Mouse (Mus musculus) kidney, postnatal 25 days (tissue): ENCODE data around the gene Il17rd.
A peak's percentile ranks its signal among the peaks of the same experiment; 100 is the strongest.

ENCODE experiments used
- DNase-seq, 2 experiments: peaks; one replicate each; pipeline ENCODE4 v3.0.0; 2021; ENCODE audit warnings: mixed read lengths in 2 of 2

Gene Il17rd

GRCm38 (mm10) chr14:27038783-27039182 lies at the start of gene Il17rd:
Gene Il17rd, plus strand, starts transcription at chr14:27038941.
- peak; percentile 96 to 97 for DNase-seq

- no peak for DNase-seq
Observed at GRCm38 (mm10) chr14:26991622-26992021, 47.1 kb upstream of the Il17rd start.

DNA sequence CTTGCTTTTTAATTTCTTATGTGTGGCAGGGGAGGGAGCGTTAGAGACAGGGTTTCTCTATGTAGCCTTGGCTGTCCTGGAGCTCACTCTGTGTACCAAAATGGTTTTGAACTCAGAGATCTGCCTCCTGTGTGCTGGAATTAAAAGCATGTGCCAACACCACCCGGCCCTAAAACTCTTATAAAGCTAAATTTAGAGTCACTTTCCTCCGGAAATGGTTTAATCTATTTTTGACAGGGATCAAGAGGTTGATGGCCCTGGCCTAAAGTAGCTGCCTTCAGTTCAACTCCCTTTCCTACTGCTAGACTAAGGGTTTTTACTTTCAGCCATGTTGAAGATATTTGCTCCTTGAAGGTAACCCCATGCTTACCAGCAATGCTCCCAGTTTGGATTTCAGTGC lies 45.3 kb upstream of the Il17rd start:
- DNase-seq = no peak

DNA sequence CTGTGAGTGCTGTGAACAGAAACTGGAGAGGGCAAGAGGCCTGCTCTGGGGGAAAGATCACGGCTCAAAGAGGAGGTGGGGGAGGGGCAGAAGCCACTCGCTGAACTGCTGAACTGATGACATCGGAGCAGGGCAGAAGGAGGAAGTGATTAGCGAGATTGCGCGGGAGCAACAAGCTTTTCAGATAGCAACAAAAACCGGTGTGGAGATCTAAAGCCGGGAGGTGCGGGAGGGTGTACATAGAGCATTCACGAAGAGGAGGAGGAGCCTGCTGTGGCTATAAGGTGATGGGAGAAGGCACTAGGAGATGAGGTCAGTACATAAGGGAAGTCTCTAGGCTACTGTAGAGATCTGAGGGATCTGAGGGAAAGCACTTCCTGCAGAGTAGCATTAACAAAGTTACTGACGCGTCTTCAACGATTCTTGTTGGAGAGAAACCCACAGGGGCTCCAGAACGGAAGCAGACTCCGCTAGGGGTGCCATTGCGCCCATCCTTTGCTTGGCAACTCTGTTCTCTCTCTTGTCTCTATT lies 44.5 kb upstream of the Il17rd start, which contains the start of gene Hesx1:
Gene Hesx1 (plus strand): TSS at position 206 of the 531 bp plus-strand sequence.
- peak; percentile 63 to 66 for DNase-seq

DNA sequence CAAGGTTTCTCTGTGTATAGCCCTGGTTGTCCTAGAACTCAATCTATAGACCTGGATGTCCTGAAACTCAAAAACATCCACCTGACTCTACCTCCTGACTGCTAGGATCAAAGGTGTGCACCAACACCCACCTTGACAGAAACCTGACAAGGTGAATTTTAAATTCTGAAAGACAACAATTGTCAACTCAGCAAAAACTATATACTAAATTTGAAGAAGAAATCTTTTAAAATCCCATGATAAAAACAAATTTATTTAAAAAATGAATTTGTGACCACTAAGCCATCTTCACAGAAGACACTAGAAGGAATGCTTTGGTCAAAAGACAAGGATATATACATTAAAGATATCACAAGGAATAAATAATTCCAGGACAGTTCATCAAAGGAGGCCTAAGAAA lies 42.5 kb upstream of the Il17rd start:
- no peak for DNase-seq

DNA sequence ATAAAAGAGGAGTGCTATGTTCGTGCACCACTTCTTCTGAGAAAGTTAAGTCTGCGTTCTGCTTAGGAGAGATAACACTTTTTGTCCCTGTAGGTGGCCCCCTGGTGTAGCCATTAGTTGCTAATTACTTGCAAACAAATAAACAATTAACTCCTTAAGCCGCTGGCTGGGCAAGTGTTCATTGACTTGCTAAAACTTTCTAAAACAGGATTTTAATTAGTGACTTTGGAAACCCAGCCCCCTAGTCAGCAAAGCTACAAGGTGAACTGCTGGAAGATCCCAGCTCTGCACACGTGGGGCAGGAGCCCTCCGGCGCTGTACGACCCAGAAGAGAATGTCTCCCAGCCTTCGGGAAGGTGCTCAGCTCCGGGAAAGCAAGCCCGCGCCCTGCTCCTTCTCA lies 38.4 kb upstream of the Il17rd start:
- peak in 1 of 2 experiments; percentile 12 for DNase-seq

- DNase-seq = peak; percentile 38 to 47
Observed at GRCm38 (mm10) chr14:27004906-27005305, 33.8 kb upstream of the Il17rd start.

DNA sequence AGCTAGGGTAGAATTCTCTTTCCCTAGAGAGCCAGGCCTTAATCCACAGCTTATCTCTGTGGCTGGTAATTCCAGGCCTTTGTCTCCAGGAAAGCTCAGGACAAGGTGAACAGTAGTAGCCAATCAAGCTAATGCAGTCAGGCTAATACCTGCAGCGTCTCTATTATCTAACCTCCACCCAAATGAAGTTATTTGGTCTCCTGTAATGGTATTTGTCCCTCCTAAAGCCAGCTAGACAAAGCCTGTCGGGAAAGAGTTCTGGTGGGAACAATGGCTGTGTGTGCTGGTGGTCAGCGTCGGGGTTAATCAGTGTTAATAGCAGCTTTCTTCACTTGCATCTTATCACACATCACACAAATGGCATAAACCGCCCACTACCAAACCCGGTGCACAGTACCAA lies 32.8 kb upstream of the Il17rd start:
- DNase-seq = no peak

DNA sequence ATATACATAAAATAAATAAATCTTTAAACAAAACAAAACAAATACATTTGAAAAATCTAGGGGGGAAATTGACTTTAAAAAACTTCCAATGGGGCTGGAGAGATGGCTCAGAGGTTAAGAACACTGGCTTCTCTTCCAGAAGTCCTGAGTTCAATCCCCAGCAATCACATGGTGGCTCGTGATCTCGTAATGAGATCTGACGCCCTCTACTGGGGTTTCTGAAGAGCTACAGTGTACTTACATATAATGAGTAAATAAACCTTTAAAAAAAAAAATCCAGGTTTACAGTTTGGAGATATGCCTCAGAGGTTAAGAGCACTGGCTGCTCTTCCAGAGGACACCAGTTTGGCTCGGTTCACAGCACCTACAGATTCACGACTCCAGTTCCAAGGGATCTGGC lies 27.2 kb upstream of the Il17rd start:
- DNase-seq = no peak

- no peak for DNase-seq
Observed at GRCm38 (mm10) chr14:27013658-27014057, 25.1 kb upstream of the Il17rd start.

DNA sequence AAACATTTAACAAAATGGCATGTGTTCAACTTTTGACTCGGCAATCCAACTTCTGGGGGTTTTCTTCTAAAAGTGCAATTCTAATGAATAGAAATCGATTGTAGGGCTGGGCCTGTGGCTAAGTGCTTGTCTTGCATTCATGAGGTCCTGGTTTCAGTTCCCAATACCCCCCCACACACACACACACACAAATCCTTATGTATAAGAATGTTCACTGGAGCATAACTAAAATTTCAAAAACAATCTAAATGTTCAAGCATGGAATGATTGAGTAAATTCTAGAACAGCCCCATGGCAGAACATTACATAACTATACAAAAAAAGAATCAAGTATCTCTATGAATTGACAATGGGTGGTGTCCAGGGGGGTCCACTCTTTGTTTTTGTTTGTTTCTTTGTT lies 20.8 kb upstream of the Il17rd start:
- DNase-seq = no peak

DNA sequence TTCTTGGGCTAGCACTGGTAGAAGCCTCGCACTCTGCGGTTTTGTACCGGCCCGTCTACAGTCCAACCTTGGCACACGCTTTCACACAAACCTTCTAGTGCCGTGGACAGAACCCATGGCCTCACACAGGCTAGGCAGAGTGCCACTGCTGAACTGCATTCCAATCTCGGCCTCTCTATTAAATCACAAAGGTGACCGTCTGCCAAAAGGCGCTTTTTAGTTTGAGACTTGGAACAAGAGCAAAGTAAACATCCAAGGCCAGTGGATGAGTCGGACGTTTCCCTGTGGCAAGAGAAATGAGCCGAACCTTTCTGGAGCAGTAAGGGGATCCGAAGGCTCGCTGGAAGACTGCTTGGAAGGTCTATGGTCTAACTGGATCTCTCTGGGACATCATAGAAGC lies 18.9 kb upstream of the Il17rd start:
- DNase-seq = peak in 1 of 2 experiments; percentile 37

- DNase-seq = peak; percentile 67 to 82
Observed at GRCm38 (mm10) chr14:27022876-27023275, 15.9 kb upstream of the Il17rd start.

DNA sequence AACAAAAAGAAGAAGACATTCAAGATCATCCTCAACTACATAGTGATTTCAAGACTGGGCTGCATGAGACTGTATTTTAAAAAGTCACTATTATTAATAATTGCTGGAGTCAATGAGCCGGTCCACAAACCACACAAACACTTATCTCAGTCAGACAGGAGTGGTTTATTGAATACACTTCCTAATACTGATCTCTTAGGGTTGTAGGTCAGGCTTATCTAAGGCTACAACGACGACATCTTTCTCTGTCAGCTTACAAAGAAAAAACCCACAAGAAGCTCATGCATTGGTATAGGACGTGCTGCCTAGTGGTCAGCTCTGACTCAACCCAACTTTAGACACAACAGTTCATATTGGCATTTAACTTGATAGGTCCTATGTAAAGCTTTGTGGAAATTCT lies 14.1 kb upstream of the Il17rd start:
- no peak for DNase-seq

DNA sequence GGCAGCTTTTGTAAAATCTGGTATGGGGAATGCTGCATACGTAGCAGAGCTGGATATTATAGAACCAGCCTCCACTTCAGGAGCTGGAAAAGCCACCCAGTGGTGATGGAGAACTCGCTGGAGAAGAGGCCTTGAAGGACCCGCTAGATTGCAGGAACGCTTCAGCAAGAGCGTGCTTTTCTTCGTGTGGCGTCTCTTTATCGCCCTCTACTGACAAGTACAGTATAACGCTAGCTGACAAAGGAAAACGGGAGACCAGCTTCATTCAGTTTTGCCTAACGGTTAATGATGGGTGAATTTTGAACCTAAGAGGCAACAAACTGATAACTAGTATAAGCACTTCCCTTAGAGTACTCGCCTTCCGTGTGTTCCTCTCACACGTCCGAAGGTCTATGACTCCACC lies 9.0 kb upstream of the Il17rd start:
- peak; percentile 50 to 65 for DNase-seq

DNA sequence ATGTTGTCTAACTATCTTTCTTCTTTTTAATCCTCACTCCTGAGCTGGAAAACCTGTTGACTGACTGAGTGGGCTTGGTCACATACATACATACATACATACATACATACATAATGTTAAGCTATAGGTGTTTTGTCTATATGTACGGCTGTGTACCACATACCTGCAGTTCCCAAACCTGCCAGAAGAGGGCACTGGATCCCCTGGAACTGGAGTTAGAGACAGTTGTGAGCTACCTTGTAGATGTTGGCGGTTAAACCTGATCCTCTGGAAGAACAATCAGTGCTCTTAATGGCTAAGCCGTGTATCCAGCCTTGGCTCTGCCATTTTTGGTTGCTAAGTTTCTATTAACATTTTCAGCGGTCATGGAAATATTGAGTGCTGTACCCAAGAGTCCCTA lies 7.6 kb upstream of the Il17rd start:
- peak; percentile 79 to 92 for DNase-seq

- DNase-seq = no peak
Observed at GRCm38 (mm10) chr14:27037513-27037912, 1.2 kb upstream of the Il17rd start.

- peak; percentile 45 to 56 for DNase-seq
Observed at GRCm38 (mm10) chr14:27039281-27040248, 824 bp downstream of the Il17rd start.

DNA sequence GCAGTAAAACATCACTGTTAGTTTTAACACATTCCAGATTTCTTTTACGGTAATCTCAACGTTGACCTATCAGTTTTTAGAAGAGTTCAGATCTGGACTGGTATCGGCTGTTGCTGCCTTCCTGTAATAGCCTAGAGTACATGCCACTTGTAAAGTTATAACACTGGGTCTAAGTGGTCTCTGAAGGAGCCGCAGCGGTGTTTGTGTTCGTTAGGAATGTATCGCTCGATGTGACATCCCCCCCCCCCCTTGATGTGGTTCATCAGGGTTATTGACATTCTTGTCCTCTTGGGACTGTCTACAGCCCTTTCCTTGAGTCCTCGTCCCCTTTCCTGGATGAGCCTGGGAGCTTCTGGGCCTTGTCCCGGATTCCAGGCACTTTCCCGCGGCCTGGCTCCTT lies 1.7 kb downstream of the Il17rd start:
- DNase-seq = no peak

DNA sequence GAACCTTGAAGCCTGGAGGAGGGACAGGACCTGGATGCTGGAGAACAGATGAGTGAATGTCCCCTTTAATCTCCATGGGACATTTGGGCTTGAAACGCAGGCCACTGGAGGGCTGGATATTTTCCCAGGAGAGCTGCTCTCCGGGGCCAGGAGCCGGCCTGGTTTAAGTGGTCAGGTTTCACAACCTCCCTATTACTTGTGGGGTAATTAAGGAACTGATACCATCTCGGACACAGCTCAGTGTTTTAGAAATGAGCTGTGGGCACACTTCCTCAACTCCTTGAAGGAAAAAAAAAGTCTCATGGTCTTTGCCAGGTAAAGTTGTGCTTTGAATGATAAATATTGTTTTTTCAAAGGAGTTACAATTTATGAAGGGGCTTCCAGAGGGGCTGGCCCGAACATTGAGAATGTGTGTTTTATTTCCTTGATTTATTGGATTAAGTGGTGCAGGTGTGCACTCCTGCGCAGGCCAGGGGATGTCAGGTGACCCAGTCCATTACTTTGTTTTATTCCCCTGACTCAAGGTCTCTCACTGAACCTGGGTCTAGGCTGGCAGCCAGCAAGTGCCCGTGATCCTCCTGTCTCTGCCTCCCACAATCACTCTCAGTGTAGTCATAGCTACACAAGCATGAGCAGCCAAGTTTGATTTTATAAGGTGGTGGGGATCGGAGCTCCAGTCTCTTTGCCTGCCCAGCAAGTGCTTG lies 3.7 kb downstream of the Il17rd start:
- peak; percentile 67 to 84 for DNase-seq

DNA sequence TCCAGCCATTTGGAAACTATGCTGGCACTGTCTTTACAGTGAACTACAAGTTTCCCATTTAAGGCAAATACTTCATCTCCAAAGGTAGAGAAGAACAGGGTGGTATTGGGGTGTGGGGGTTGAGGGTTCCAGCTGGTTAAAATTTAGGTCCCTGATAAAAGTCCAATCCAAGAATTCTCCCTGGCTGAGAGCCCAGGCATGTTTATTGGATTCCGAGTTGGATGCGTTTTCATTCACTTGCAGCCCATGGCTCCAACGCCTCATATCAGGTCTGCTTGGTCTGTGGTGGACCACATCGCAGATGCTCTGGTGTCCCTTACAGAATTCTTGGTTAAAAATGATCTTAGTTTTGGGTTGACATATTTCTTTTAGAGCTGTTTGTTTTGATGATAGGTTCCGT lies 4.7 kb downstream of the Il17rd start:
- peak; percentile 51 to 69 for DNase-seq

GRCm38 (mm10) chr14:27044221-27044966 lies 5.7 kb downstream of the Il17rd start:
- DNase-seq = peak; percentile 21 to 61

DNA sequence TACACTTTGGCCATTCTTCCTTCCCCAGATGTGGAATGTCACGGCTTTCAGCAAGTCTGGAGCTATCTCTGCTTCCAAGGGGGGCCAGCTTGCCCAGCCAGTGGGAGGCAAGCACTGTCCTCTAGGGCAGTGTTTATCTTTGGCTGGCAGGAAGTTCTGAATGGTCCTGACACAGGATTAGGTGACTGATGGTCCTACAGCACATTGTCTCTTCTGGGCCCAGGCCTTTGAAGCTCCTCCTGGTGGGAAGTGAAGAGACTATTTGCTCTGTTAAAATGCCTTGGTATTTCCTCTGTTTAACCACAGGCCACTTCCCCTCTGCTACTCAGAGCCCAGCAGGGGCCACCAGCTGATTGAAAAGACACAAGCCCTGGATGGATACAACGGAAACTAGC lies 6.2 kb downstream of the Il17rd start:
- peak; percentile 24 to 51 for DNase-seq
